Mouse (Mus musculus) stomach, embryonic 14.5 days (tissue): Measurements from ENCODE around the gene Zkscan7. TPM values are rescaled to one million over a fixed set of nuclear protein-coding genes. Genes with fewer than 3 reads are reported as not detected.

Source experiments
- ATAC-seq: fragments of 200-750 bp; cut with Nextera tagmentation; 2 replicates; pipeline ENCODE4 v1.8.0; 2017; ENCODE audit warnings: low read depth, moderate TSS enrichment; ENCODE audit not compliant: insufficient number of reproducible peaks, insufficient read depth, low FRiP score
- H3K27ac ChIP-seq: fragments of 300-500 bp; sonication (generic); 2 replicates; pipeline ENCODE4 v1.5.1; 2014; ENCODE audit warnings: mild to moderate bottlenecking, low read length, moderate library complexity, mixed read lengths
- H3K27me3 ChIP-seq: fragments of 300-500 bp; sonication (generic); 2 replicates; pipeline ENCODE4 v1.6.1; 2014; ENCODE audit warnings: low read length, control low read depth, mixed read lengths; ENCODE audit not compliant: control insufficient read depth, insufficient read depth
- H3K36me3 ChIP-seq: fragments of 300-500 bp; sonication (generic); 2 replicates; pipeline ENCODE4 v1.6.1; 2014; ENCODE audit warnings: mild to moderate bottlenecking, control low read depth, low read length, moderate library complexity, mixed read lengths; ENCODE audit not compliant: control insufficient read depth, insufficient read depth
- H3K4me1 ChIP-seq: fragments of 300-500 bp; sonication (generic); 2 replicates; pipeline ENCODE4 v1.6.1; 2014; ENCODE audit warnings: low read length, control low read depth, mixed read lengths; ENCODE audit not compliant: control insufficient read depth, insufficient read depth
- H3K4me2 ChIP-seq: fragments of 300-500 bp; sonication (generic); replicated peaks from 2 replicates; pipeline ENCODE4 v1.6.1; 2014; ENCODE audit warnings: low read depth, low read length, control low read depth
- H3K4me3 ChIP-seq: fragments of 300-500 bp; sonication (generic); 2 replicates; pipeline ENCODE4 v1.5.1; 2014; ENCODE audit warnings: low read depth, low read length, control low read depth
- H3K9ac ChIP-seq: fragments of 300-500 bp; sonication (generic); replicated peaks from 2 replicates; pipeline ENCODE4 v1.6.1; 2014; ENCODE audit warnings: low read depth, mild to moderate bottlenecking, control low read depth, low read length, moderate library complexity, mixed read lengths
- H3K9me3 ChIP-seq: fragments of 300-500 bp; sonication (generic); 2 replicates; pipeline ENCODE4 v1.6.1; 2016; ENCODE audit warnings: low read depth, low read length, control low read depth; ENCODE audit not compliant: control insufficient read depth
- WGBS: fragments of 180-500 bp; shearing (Covaris S2); extraction: QIAGEN DNeasy Blood & Tissue Kit; methylation state at CpG from one replicate; pipeline ENCODE4 v1.1.7; 2014; 5-methylcytosine and 5-hydroxymethylcytosine counted together
- polyA plus RNA-seq: library from polyadenylated mRNA; unstranded; fragments of >200 nt; fragmentation: Nextera tagmentation; extraction: Ambion mirVana; gene quantifications from 2 replicates; pipeline ENCODE4 v1.2.1, GENCODE M21; 2014

Gene Zkscan7
- polyA plus RNA-seq = 2.7 and 3.7 TPM in 2 replicates

- no peak within 1 kb of the TSS for H3K9ac ChIP-seq
- H3K9me3 ChIP-seq = no peaks in the 10 kb centered on the region; the same call in 1 of the 2 replicates
- no peaks in the 10 kb centered on the region for H3K27me3 ChIP-seq
- no peaks in the 10 kb centered on the region for H3K36me3 ChIP-seq
- peak within 1 kb of the TSS; percentile 56 for H3K4me3 ChIP-seq
- peaks cover 2% of the 10 kb centered on the region; the same call in 1 of the 2 replicates for H3K4me1 ChIP-seq
- ATAC-seq = no peak
- H3K4me2 ChIP-seq = peak within 1 kb of the TSS; percentile 84
- 82% methylated on average over 3 of the region's 3 CpGs for WGBS
- H3K27ac ChIP-seq = no peak within 1 kb of the TSS
These were observed at the start of gene Zkscan7 for GRCm38 (mm10) chr9:122885385-122885784. Gene Zkscan7, plus strand, starts transcription at chr9:122885685.

- H3K36me3 ChIP-seq = no peaks in the 10 kb centered on the region; the same call in 1 of the 2 replicates
- H3K27ac ChIP-seq = peak overlapping the region; percentile 35; the same call in 1 of the 2 replicates
- no peak overlapping the region for H3K9ac ChIP-seq
- H3K4me3 ChIP-seq = no peak overlapping the region
- no peaks in the 10 kb centered on the region for H3K4me1 ChIP-seq
- WGBS = 69% methylated on average over 9 of the region's 9 CpGs
- no peaks in the 10 kb centered on the region for H3K27me3 ChIP-seq
- H3K4me2 ChIP-seq = no peak overlapping the region
- ATAC-seq = no peak
- H3K9me3 ChIP-seq = no peaks in the 10 kb centered on the region
These were observed 49.4 kb upstream of the Zkscan7 start for GRCm38 (mm10) chr9:122836126-122836525.

GRCm38 (mm10) chr9:122836790-122837189 lies 48.7 kb upstream of the Zkscan7 start:
- Histone ChIP-seq H3K27me3 (no peaks in the 10 kb centered on the region), H3K4me2 (no peak overlapping the region), H3K9me3 (no peaks in the 10 kb centered on the region), H3K4me3 (no peak overlapping the region), H3K36me3 (no peaks in the 10 kb centered on the region; the same call in 1 of the 2 replicates), H3K27ac (peak overlapping the region; percentile 35; the same call in 1 of the 2 replicates), H3K9ac (no peak overlapping the region), H3K4me1 (no peaks in the 10 kb centered on the region)
- ATAC-seq = peak; percentile 70; the same call in 1 of the 2 replicates
- 35% methylated on average over 6 of the region's 6 CpGs for WGBS

- H3K36me3 ChIP-seq = no peaks in the 10 kb centered on the region; the same call in 1 of the 2 replicates
- H3K9me3 ChIP-seq = no peaks in the 10 kb centered on the region
- 76% methylated on average over 4 of the region's 4 CpGs for WGBS
- no peak overlapping the region for H3K4me2 ChIP-seq
- H3K4me1 ChIP-seq = no peaks in the 10 kb centered on the region
- H3K27me3 ChIP-seq = no peaks in the 10 kb centered on the region
- H3K4me3 ChIP-seq = no peak overlapping the region
- no peak overlapping the region for H3K9ac ChIP-seq
- peak; percentile 25; the same call in 1 of the 2 replicates for ATAC-seq
- H3K27ac ChIP-seq = peak overlapping the region; percentile 35; the same call in 1 of the 2 replicates
These were observed 48.3 kb upstream of the Zkscan7 start for GRCm38 (mm10) chr9:122837216-122837615.

- H3K27me3 ChIP-seq = no peaks in the 10 kb centered on the region
- no peak overlapping the region for H3K9ac ChIP-seq
- H3K4me3 ChIP-seq = no peak overlapping the region
- H3K4me1 ChIP-seq = no peaks in the 10 kb centered on the region
- no peaks in the 10 kb centered on the region for H3K9me3 ChIP-seq
- ATAC-seq = peak; percentile 71
- H3K27ac ChIP-seq = peak overlapping the region; percentile 6; the same call in 1 of the 2 replicates
- H3K4me2 ChIP-seq = no peak overlapping the region; the same call in 1 of the 2 replicates
- no peaks in the 10 kb centered on the region; the same call in 1 of the 2 replicates for H3K36me3 ChIP-seq
- WGBS = 30% methylated on average over 16 of the region's 16 CpGs
These were observed 47.8 kb upstream of the Zkscan7 start for GRCm38 (mm10) chr9:122837680-122838079.

GRCm38 (mm10) chr9:122843760-122844159 lies 41.7 kb upstream of the Zkscan7 start, which contains the start of gene Gm35549:
Gene Gm35549, minus strand, starts transcription at chr9:122844035.
- Histone ChIP-seq H3K4me1 (no peaks in the 10 kb centered on the region), H3K27ac (no peak within 1 kb of the TSS), H3K4me2 (no peak within 1 kb of the TSS), H3K9me3 (0 out of 2 replicates have a peak, but pooled peaks cover 4% of the 10 kb centered on the region), H3K27me3 (no peaks in the 10 kb centered on the region), H3K4me3 (no peak within 1 kb of the TSS), H3K36me3 (no peaks in the 10 kb centered on the region), H3K9ac (no peak within 1 kb of the TSS)
- 79% methylated on average over 3 of the region's 3 CpGs for WGBS
- no peak for ATAC-seq

- no peak overlapping the region for H3K4me3 ChIP-seq
- peaks cover 11% of the 10 kb centered on the region; the same call in 1 of the 2 replicates for H3K36me3 ChIP-seq
- H3K4me2 ChIP-seq = no peak overlapping the region
- no peaks in the 10 kb centered on the region for H3K27me3 ChIP-seq
- no peak overlapping the region for H3K9ac ChIP-seq
- H3K27ac ChIP-seq = no peak overlapping the region
- peaks cover 9% of the 10 kb centered on the region; the same call in 1 of the 2 replicates for H3K9me3 ChIP-seq
- WGBS = 81% methylated on average over 3 of the region's 3 CpGs
- no peaks in the 10 kb centered on the region for H3K4me1 ChIP-seq
- ATAC-seq = no peak
These were observed 39.9 kb upstream of the Zkscan7 start for GRCm38 (mm10) chr9:122845621-122846020.

- ATAC-seq = no peak
- no peak overlapping the region for H3K9ac ChIP-seq
- H3K4me1 ChIP-seq = no peaks in the 10 kb centered on the region
- peaks cover 17% of the 10 kb centered on the region for H3K36me3 ChIP-seq
- peaks cover 9% of the 10 kb centered on the region; the same call in 1 of the 2 replicates for H3K9me3 ChIP-seq
- H3K4me2 ChIP-seq = no peak overlapping the region
- no peaks in the 10 kb centered on the region for H3K27me3 ChIP-seq
- H3K4me3 ChIP-seq = no peak overlapping the region
- H3K27ac ChIP-seq = no peak overlapping the region
These were observed 39.3 kb upstream of the Zkscan7 start for GRCm38 (mm10) chr9:122846156-122846555.
